Mouse (Mus musculus): ENCODE measurements at regions not wholly inside any gene's neighbourhood (a gene's known extent, or its start where the extent isn't known, plus 50 kb on each side); places are given as distances from the start of the nearest gene placed in this dataset.
A peak's percentile ranks its signal among the peaks of the same experiment; 100 is the strongest.

DNA sequence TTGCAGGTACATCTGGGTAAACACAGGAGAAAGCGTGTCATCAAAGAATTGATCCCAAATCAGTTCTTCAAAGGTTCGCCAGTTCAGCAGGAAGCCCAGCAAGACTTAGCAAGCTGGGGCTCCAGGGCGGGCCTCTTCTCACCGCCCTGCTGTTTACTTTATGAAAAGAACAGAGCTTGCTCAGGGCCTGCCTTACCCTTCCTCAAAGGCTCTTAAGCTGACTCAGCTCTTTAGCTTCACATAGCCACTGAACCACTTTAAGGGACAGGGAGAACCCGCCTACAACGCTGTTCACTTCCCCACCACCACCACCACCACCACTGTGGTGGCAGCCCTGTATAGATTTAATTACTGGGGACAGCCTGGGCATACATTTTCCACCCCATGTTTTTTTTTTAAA, 148.5 kb downstream of the Clic5 start:
- H3K9me3 ChIP-seq (ENCODE audit: control insufficient read depth, low read length), result no peaks in the 10 kb centered on the region
- no peak overlapping the region for H3K4me2 ChIP-seq (replicated peaks; ENCODE audit: low read depth, low read length)

DNA sequence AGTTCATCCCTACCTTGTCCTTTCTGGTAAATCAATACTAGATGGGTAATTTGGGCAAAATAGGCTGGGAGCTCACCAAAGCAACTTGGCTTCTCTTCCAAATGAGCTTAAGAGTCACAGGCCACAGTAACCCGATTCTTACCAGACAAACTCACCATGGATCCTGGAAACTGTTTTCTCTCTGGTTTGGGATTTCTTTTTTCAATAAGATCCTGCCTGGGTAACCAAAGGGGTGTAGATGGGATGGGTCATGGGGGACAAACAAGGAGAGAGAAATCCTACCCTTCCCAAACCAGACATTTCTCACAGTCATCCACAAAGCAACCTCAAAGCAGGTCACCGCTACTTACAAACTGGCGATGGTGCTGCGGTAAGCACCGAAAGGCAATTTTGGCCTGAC, 148.9 kb downstream of the Clic5 start:
- Histone ChIP-seq H3K9ac (ENCODE audit: low read depth, low read length) (no peak overlapping the region), H3K4me2 (replicated peaks; ENCODE audit: low read depth, low read length) (no peak overlapping the region), H3K9me3 (ENCODE audit: control insufficient read depth, low read length) (no peaks in the 10 kb centered on the region), H3K4me3 (ENCODE audit: low read length) (no peak overlapping the region), H3K27ac (ENCODE audit: low read depth, low read length) (no peak overlapping the region), H3K36me3 (ENCODE audit: control insufficient read depth, insufficient read depth, low read length) (no peaks in the 10 kb centered on the region), H3K27me3 (ENCODE audit: control insufficient read depth, insufficient read depth, low read length) (no peaks in the 10 kb centered on the region), H3K4me1 (ENCODE audit: control insufficient read depth, insufficient read depth, low read length) (no peaks in the 10 kb centered on the region)
- WGBS, result 87% methylated on average over 5 of the region's 5 CpGs
- no peak for ATAC-seq (ENCODE audit: low FRiP score, low TSS enrichment)

More for the DNA sequence above, 148.5 kb downstream of the Clic5 start:
- Histone ChIP-seq H3K36me3 (ENCODE audit: control insufficient read depth, insufficient read depth, low read length) (no peaks in the 10 kb centered on the region), H3K4me1 (ENCODE audit: control insufficient read depth, insufficient read depth, low read length) (no peaks in the 10 kb centered on the region), H3K9ac (ENCODE audit: low read depth, low read length) (no peak overlapping the region), H3K4me3 (ENCODE audit: low read length) (no peak overlapping the region), H3K27me3 (ENCODE audit: control insufficient read depth, insufficient read depth, low read length) (no peaks in the 10 kb centered on the region), H3K27ac (ENCODE audit: low read depth, low read length) (no peak overlapping the region)
- ATAC-seq (ENCODE audit: low FRiP score, low TSS enrichment), result no peak
- WGBS, result 56% methylated on average over 6 of the region's 6 CpGs

DNA sequence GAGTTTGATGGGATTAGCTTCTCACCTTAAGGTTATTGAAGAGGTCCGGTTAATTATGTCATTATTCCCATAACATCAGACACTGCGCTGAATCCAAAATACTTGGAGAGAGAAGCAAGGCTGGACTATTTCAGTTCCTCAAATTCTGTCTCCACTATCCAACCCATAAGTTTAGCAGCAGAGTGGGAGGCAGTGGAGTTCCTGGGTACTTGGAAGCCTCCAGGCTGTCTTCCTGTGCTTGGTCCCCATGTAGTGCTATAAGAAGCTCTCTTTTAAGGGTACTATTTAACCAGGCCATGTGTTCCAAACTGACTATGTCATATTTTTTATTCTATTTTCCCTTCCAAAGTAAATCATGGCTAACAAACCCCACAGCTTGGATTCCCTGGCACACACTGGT, 156.2 kb downstream of the Clic5 start:
- no peak for ATAC-seq (ENCODE audit: low FRiP score, low TSS enrichment)
- Histone ChIP-seq H3K36me3 (ENCODE audit: control insufficient read depth, insufficient read depth, low read length) (no peaks in the 10 kb centered on the region), H3K9ac (ENCODE audit: low read depth, low read length) (no peak overlapping the region), H3K4me3 (ENCODE audit: low read length) (no peak overlapping the region), H3K27me3 (ENCODE audit: control insufficient read depth, insufficient read depth, low read length) (no peaks in the 10 kb centered on the region), H3K4me2 (replicated peaks; ENCODE audit: low read depth, low read length) (no peak overlapping the region), H3K9me3 (ENCODE audit: control insufficient read depth, low read length) (no peaks in the 10 kb centered on the region), H3K4me1 (ENCODE audit: control insufficient read depth, insufficient read depth, low read length) (no peaks in the 10 kb centered on the region), H3K27ac (ENCODE audit: low read depth, low read length) (no peak overlapping the region)
- WGBS, result 97% methylated on average over 2 of the region's 2 CpGs

DNA sequence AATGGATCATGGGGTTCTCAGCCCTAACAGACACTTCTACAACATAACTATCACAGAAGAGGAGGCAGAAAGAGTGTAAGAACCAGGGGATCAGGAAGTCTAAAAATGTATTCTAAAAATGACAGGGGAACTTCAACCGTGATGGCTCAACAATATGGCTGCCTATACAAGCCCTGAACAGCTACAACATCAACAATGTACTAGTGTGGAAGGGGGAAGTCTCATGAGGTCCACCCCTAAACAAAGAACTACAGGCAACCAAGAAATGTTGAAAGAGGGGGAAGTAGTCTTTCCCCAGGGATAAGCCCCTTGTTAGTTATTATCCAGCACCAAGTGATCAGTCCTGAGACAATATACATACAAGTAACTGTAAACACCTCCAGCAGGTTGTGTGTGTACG, 157.0 kb downstream of the Clic5 start:
- Histone ChIP-seq H3K9ac (ENCODE audit: low read depth, low read length) (no peak overlapping the region), H3K27me3 (ENCODE audit: control insufficient read depth, insufficient read depth, low read length) (no peaks in the 10 kb centered on the region), H3K9me3 (ENCODE audit: control insufficient read depth, low read length) (no peaks in the 10 kb centered on the region), H3K4me1 (ENCODE audit: control insufficient read depth, insufficient read depth, low read length) (no peaks in the 10 kb centered on the region), H3K4me2 (replicated peaks; ENCODE audit: low read depth, low read length) (no peak overlapping the region), H3K27ac (ENCODE audit: low read depth, low read length) (no peak overlapping the region), H3K36me3 (ENCODE audit: control insufficient read depth, insufficient read depth, low read length) (no peaks in the 10 kb centered on the region), H3K4me3 (ENCODE audit: low read length) (no peak overlapping the region)
- ATAC-seq (ENCODE audit: low FRiP score, low TSS enrichment), result no peak
- 88% methylated on average over 2 of the region's 2 CpGs for WGBS

DNA sequence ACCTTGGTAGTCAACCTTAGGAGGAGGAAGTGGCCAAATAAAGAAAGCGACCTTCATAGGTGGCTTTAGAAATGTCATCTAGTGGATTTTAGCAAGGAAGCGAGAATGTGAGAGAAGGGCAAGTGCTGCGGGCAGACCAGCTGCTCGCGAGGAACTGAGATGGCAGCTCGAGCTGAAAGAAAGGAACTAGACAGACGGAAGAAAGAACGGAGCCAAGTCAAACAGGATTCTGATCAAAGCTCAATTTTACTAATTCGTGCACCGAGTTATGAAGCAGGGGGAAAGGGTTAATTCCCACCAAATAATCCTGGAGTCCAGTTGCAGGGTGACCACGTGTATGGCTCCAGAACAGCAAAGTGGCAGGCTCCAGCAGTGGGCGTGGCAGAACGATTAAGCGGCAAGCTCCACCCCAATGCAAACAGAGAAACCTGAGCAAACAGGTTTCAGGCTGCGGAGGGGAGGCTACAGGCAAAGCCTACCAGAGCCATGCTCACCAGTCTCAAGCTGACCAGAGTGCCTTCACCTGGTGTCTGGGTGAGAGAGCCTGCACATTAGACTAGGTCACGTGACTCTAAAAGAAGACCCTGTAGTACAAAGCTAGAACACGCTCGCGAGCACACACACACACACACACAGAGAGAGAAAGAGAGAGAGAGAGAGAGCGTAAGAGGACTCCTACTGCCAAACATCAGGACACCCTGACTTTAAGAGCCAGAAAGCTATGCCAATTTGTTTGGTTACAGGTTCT, 162.0 kb downstream of the Clic5 start:
- peak; percentile 75 for ATAC-seq (ENCODE audit: low FRiP score, low TSS enrichment)
- Histone ChIP-seq H3K4me3 (ENCODE audit: low read length) (no peak overlapping the region), H3K4me2 (replicated peaks; ENCODE audit: low read depth, low read length) (peak overlapping the region; percentile 17; the same call in 1 of the 2 replicates)

DNA sequence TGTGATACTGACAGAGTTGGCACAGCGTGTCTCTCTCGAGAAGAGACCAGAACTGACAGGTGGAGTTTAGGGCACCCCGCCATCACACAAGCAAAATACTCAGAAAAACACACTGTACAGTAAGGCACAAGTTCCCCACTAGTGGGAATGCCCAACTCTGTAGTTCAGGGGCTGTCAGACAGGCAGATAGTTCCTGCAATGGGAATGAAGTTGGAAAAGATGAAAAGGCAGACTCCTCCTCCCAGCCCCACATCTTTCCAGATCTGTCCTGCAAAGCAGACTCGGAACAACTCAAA, 162.5 kb downstream of the Clic5 start:
- no peaks in the 10 kb centered on the region for H3K27me3 ChIP-seq (ENCODE audit: control insufficient read depth, insufficient read depth, low read length)
- WGBS, result 84% methylated on average over 4 of the region's 4 CpGs
- H3K4me1 ChIP-seq (ENCODE audit: control insufficient read depth, insufficient read depth, low read length), result peaks cover 8% of the 10 kb centered on the region; the same call in 1 of the 2 replicates
- no peak overlapping the region for H3K27ac ChIP-seq (ENCODE audit: low read depth, low read length)
- ATAC-seq (ENCODE audit: low FRiP score, low TSS enrichment), result no peak
- H3K36me3 ChIP-seq (ENCODE audit: control insufficient read depth, insufficient read depth, low read length), result no peaks in the 10 kb centered on the region
- H3K9ac ChIP-seq (ENCODE audit: low read depth, low read length), result no peak overlapping the region
- H3K9me3 ChIP-seq (ENCODE audit: control insufficient read depth, low read length), result no peaks in the 10 kb centered on the region
- no peak overlapping the region for H3K4me2 ChIP-seq (replicated peaks; ENCODE audit: low read depth, low read length)
- no peak overlapping the region for H3K4me3 ChIP-seq (ENCODE audit: low read length)

More for the DNA sequence above, 162.0 kb downstream of the Clic5 start:
- no peaks in the 10 kb centered on the region for H3K9me3 ChIP-seq (ENCODE audit: control insufficient read depth, low read length)
- no peaks in the 10 kb centered on the region for H3K27me3 ChIP-seq (ENCODE audit: control insufficient read depth, insufficient read depth, low read length)
- H3K9ac ChIP-seq (ENCODE audit: low read depth, low read length), result no peak overlapping the region
- H3K36me3 ChIP-seq (ENCODE audit: control insufficient read depth, insufficient read depth, low read length), result no peaks in the 10 kb centered on the region
- H3K4me1 ChIP-seq (ENCODE audit: control insufficient read depth, insufficient read depth, low read length), result peaks cover 8% of the 10 kb centered on the region; the same call in 1 of the 2 replicates
- 35% methylated on average over 20 of the region's 20 CpGs for WGBS
- H3K27ac ChIP-seq (ENCODE audit: low read depth, low read length), result no peak overlapping the region

DNA sequence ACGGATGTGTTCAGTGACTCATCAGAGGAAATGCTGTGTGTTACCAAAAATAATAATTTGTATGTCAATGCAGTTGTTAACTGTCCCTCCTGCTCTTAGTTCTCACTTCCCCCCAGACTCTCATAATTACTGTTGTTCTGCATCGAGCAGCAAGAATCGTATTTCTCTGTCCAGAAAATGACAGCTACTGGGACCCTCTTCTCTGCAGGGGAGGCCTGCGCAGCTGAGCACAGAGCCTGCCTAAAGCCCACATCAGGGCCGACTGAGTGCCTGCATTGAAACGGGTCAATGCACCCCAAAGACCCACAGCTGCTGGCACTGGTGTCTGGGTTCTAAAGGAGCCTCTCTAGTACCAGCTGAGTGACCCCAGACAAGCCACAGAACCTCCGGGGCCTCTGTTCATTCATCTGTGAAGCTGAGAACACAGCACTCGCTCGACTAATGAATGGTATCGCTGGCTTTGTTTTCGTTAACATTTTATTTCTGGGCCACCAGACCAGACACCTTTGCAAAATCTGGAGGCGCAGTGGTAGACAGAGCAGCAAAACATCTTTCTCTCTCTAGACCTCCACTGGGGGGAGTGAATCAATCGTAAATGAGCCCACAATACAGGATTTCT, 163.2 kb downstream of the Clic5 start:
- ATAC-seq (ENCODE audit: low FRiP score, low TSS enrichment), result peak; percentile 65; the same call in 1 of the 2 replicates
- H3K4me2 ChIP-seq (replicated peaks; ENCODE audit: low read depth, low read length), result 0 out of 2 replicates have a peak overlapping the region, but pooled peaks have one; percentile 4

DNA sequence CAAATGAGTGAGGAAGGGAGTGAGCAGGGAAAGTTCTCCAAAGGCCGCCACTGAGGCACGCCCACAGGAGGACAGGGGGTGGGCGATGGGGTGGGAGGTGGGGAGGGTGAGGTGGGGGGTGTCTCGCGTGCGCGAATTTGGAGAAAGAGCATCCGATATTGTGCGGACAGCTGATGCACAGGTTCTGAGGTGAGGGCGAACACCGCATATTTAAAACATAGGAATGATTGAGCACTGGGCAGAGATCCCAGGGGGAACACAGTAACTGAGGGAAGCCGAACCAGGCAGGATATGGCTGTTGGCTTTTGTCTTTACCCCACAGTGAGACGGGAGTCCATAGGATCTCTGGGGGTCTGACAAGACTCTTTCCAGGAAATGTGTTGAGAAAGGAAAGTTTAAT, 163.8 kb downstream of the Clic5 start:
- H3K36me3 ChIP-seq (ENCODE audit: control insufficient read depth, insufficient read depth, low read length), result no peaks in the 10 kb centered on the region
- H3K4me1 ChIP-seq (ENCODE audit: control insufficient read depth, insufficient read depth, low read length), result peaks cover 8% of the 10 kb centered on the region; the same call in 1 of the 2 replicates
- ATAC-seq (ENCODE audit: low FRiP score, low TSS enrichment), result no peak
- no peak overlapping the region for H3K4me3 ChIP-seq (ENCODE audit: low read length)
- WGBS, result 78% methylated on average over 13 of the region's 13 CpGs
- H3K4me2 ChIP-seq (replicated peaks; ENCODE audit: low read depth, low read length), result no peak overlapping the region
- no peak overlapping the region for H3K9ac ChIP-seq (ENCODE audit: low read depth, low read length)
- 0 out of 2 replicates have a peak, but pooled peaks cover 4% of the 10 kb centered on the region for H3K9me3 ChIP-seq (ENCODE audit: control insufficient read depth, low read length)
- no peak overlapping the region for H3K27ac ChIP-seq (ENCODE audit: low read depth, low read length)
- H3K27me3 ChIP-seq (ENCODE audit: control insufficient read depth, insufficient read depth, low read length), result no peaks in the 10 kb centered on the region

More for the DNA sequence above, 163.2 kb downstream of the Clic5 start:
- Histone ChIP-seq H3K4me1 (ENCODE audit: control insufficient read depth, insufficient read depth, low read length) (peaks cover 8% of the 10 kb centered on the region; the same call in 1 of the 2 replicates), H3K9ac (ENCODE audit: low read depth, low read length) (no peak overlapping the region), H3K4me3 (ENCODE audit: low read length) (no peak overlapping the region), H3K9me3 (ENCODE audit: control insufficient read depth, low read length) (no peaks in the 10 kb centered on the region), H3K27ac (ENCODE audit: low read depth, low read length) (no peak overlapping the region), H3K36me3 (ENCODE audit: control insufficient read depth, insufficient read depth, low read length) (no peaks in the 10 kb centered on the region), H3K27me3 (ENCODE audit: control insufficient read depth, insufficient read depth, low read length) (no peaks in the 10 kb centered on the region)
- WGBS, result 36% methylated on average over 13 of the region's 13 CpGs

DNA sequence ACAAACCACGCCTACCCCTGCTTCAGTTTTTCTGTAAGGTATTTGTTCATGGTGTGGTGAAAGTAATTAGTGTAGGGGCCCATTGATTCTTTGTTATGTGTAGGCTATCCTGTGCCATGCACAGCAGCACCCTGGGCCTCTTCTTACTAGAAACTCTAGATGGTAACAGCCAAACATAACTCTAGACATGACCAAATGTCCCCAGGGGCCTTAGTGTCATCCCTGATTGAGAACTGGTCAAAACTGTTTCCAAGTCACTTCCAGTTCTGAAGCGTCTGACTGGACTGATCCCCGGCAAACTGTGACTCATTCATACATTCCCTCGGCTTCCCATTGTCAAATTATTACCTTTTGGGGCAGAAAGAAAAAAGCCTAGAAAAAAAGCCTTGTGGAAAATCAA, 174.7 kb downstream of the Clic5 start:
- 0 out of 2 replicates have a peak, but pooled peaks cover 4% of the 10 kb centered on the region for H3K4me1 ChIP-seq (ENCODE audit: control insufficient read depth, insufficient read depth, low read length)
- H3K27me3 ChIP-seq (ENCODE audit: control insufficient read depth, insufficient read depth, low read length), result no peaks in the 10 kb centered on the region
- ATAC-seq (ENCODE audit: low FRiP score, low TSS enrichment), result no peak
- H3K4me3 ChIP-seq (ENCODE audit: low read length), result no peak overlapping the region
- no peak overlapping the region for H3K4me2 ChIP-seq (replicated peaks; ENCODE audit: low read depth, low read length)
- WGBS, result 92% methylated on average over 4 of the region's 4 CpGs
- H3K9me3 ChIP-seq (ENCODE audit: control insufficient read depth, low read length), result no peaks in the 10 kb centered on the region
- H3K36me3 ChIP-seq (ENCODE audit: control insufficient read depth, insufficient read depth, low read length), result no peaks in the 10 kb centered on the region
- H3K9ac ChIP-seq (ENCODE audit: low read depth, low read length), result no peak overlapping the region
- H3K27ac ChIP-seq (ENCODE audit: low read depth, low read length), result no peak overlapping the region
